8 mouse cellular contexts compared by ENCODE assay signal in genomic region chr15:82353078-82353744, GRCm38 (mm10). TPM values are rescaled to one million over a fixed set of nuclear protein-coding genes. Genes with fewer than 3 reads are reported as not detected.
DNase-seq lines count a peak whose midpoint lies in the region; ATAC-seq and TF ChIP-seq lines count a peak whose summit lies in the region.

No protein-coding gene starts in this region.

- H3K4me3 ChIP-seq in embryonic fibroblast, embryonic 13.5 days (ENCODE audit: insufficient read depth, low read length), result peak overlapping the region; percentile 72
- H3K4me3 ChIP-seq in limb, embryonic 11.5 days (ENCODE audit: low read depth, low read length), result peak overlapping the region; percentile 70
- peak overlapping the region; percentile 74 for H3K4me3 ChIP-seq in small intestine, adult 2 months (ENCODE audit: low read depth, low read length)

- WGBS in limb, embryonic 11.5 days, result 36% methylated on average over 14 of the region's 14 CpGs
- WGBS in small intestine, adult 2 months, result 5% methylated on average over 14 of the region's 14 CpGs

- H3K9ac ChIP-seq in limb, embryonic 11.5 days (ENCODE audit: low read length), result peak overlapping the region; percentile 86

- H3K9me3 ChIP-seq in limb, embryonic 11.5 days (ENCODE audit: control insufficient read depth, low read length), result no peaks in the 10 kb centered on the region

- ATAC-seq in limb, embryonic 11.5 days (ENCODE audit: insufficient number of reproducible peaks, low FRiP score, low TSS enrichment, low read depth), result no peak

- TF ChIP-seq POLR2A in embryonic fibroblast, embryonic 13.5 days (IDR thresholded peaks at IDR 0.05; ENCODE audit: low read depth, low read length), result peak; percentile 21; the same call in 1 of the 2 replicates
- 0 out of 2 replicates have a peak, but pooled peaks have one; percentile 15 for TF ChIP-seq POLR2A in small intestine, adult 2 months (IDR thresholded peaks at IDR 0.05; ENCODE audit: low read depth, low read length)

- H3K27me3 ChIP-seq in limb, embryonic 11.5 days (ENCODE audit: control insufficient read depth, insufficient read depth, low read length), result no peaks in the 10 kb centered on the region
- H3K27me3 ChIP-seq in small intestine, adult 2 months (ENCODE audit: control insufficient read depth, insufficient read depth, low read length), result no peaks in the 10 kb centered on the region

- H3K27ac ChIP-seq in embryonic fibroblast, embryonic 13.5 days (ENCODE audit: insufficient read depth, low read length), result no peak overlapping the region
- H3K27ac ChIP-seq in limb, embryonic 11.5 days (replicated peaks; ENCODE audit: low read depth, low read length), result no peak overlapping the region
- peak overlapping the region; percentile 68 for H3K27ac ChIP-seq in small intestine, adult 2 months (ENCODE audit: insufficient read depth, low read depth, low read length)

- peak overlapping the region; percentile 67 for H3K4me2 ChIP-seq in limb, embryonic 11.5 days (ENCODE audit: low read depth, severe bottlenecking)

- no peak for TF ChIP-seq CTCF in embryonic fibroblast, embryonic 13.5 days (IDR thresholded peaks at IDR 0.05; ENCODE audit: borderline replicate concordance, insufficient read depth, low read length)
- no peak for TF ChIP-seq CTCF in small intestine, adult 2 months (IDR thresholded peaks at IDR 0.05; ENCODE audit: extremely low read depth, insufficient read length, insufficient replicate concordance, low read depth, low read length)

- peak; percentile 34 for DNase-seq in adrenal gland, postnatal 14 days
- no peak for DNase-seq in adrenal gland, adult 8-10 months
- DNase-seq in 3T3-L1 (ENCODE audit: low read depth, low spot score), result peak; percentile 16
- no peak for DNase-seq in limb, embryonic 11.5 days (ENCODE audit: low spot score)
- no peak for DNase-seq in yolk sac, embryonic 10.5 days (ENCODE audit: low spot score)
- no peak for DNase-seq in embryo, embryonic 10 days (ENCODE audit: low spot score)

- peaks cover 12% of the 10 kb centered on the region; the same call in 1 of the 2 replicates for H3K36me3 ChIP-seq in limb, embryonic 11.5 days (ENCODE audit: control insufficient read depth, insufficient read depth, low read length)
- H3K36me3 ChIP-seq in small intestine, adult 2 months (ENCODE audit: control insufficient read depth, insufficient read depth, low read length), result peaks cover 27% of the 10 kb centered on the region

- H3K4me1 ChIP-seq in embryonic fibroblast, embryonic 13.5 days (ENCODE audit: control insufficient read depth, insufficient read depth, low read length), result no peaks in the 10 kb centered on the region
- H3K4me1 ChIP-seq in limb, embryonic 11.5 days (ENCODE audit: control insufficient read depth, insufficient read depth, low read length), result no peaks in the 10 kb centered on the region
- peaks cover 19% of the 10 kb centered on the region for H3K4me1 ChIP-seq in small intestine, adult 2 months (ENCODE audit: control insufficient read depth, insufficient read depth, insufficient read length, low read length)

RNA-seq across cellular contexts. Expression of gene Ndufa6, which starts 0.9 kb away (rescaled TPM):
- 659 and 675 TPM in 2 replicates for total RNA-seq in adrenal gland, postnatal 14 days (2021)
- total RNA-seq in adrenal gland, adult 8-10 months (2022), result 100 to 1,000 TPM; 293 to 470 (median 376) TPM
- 154 and 171 TPM in 2 replicates for polyA plus RNA-seq in embryonic fibroblast, embryonic 13.5 days (2011; ENCODE audit: insufficient read length, low read depth, missing spikeins)
- 276 and 278 TPM in 2 replicates for polyA plus RNA-seq in limb, embryonic 11.5 days (2014; fragmentation: Nextera tagmentation; extraction: Ambion mirVana)
- 410 and 669 TPM in 2 replicates for polyA plus RNA-seq in small intestine, adult 2 months (2012; rRNA removed)

RNA-seq across cellular contexts. Expression of gene Smdt1, which starts 14.5 kb away (rescaled TPM):
- total RNA-seq in adrenal gland, postnatal 14 days (2021), result 177 and 179 TPM in 2 replicates
- 100 to 1,000 TPM; 137 to 205 (median 157) TPM for total RNA-seq in adrenal gland, adult 8-10 months (2022)
- polyA plus RNA-seq in embryonic fibroblast, embryonic 13.5 days (2011; ENCODE audit: insufficient read length, low read depth, missing spikeins), result 99.2 and 103 TPM in 2 replicates
- polyA plus RNA-seq in limb, embryonic 11.5 days (2014; fragmentation: Nextera tagmentation; extraction: Ambion mirVana), result 220 and 233 TPM in 2 replicates
- 200 and 394 TPM in 2 replicates for polyA plus RNA-seq in small intestine, adult 2 months (2012; rRNA removed)

RNA-seq across cellular contexts. Expression of gene Pheta2, which starts 14.5 kb away (rescaled TPM):
- total RNA-seq in adrenal gland, postnatal 14 days (2021), result 1.8 and 2.1 TPM in 2 replicates
- total RNA-seq in adrenal gland, adult 8-10 months (2022), result 1 to 10 TPM in 2 of 4 experiments, under 1 TPM in 2; 0.74 to 2.0 (median 1.4) TPM
- 3.1 and 8.1 TPM in 2 replicates for polyA plus RNA-seq in embryonic fibroblast, embryonic 13.5 days (2011; ENCODE audit: insufficient read length, low read depth, missing spikeins)
- 6.0 and 7.0 TPM in 2 replicates for polyA plus RNA-seq in limb, embryonic 11.5 days (2014; fragmentation: Nextera tagmentation; extraction: Ambion mirVana)
- polyA plus RNA-seq in small intestine, adult 2 months (2012; rRNA removed), result 0.42 and 0.56 TPM in 2 replicates

RNA-seq across cellular contexts. Expression of gene Naga, which starts 14.5 kb away (rescaled TPM):
- total RNA-seq in adrenal gland, postnatal 14 days (2021), result 59.5 and 62.1 TPM in 2 replicates
- total RNA-seq in adrenal gland, adult 8-10 months (2022), result 10 to 100 TPM; 68.6 to 89.3 (median 77.9) TPM
- 42.6 and 42.8 TPM in 2 replicates for polyA plus RNA-seq in embryonic fibroblast, embryonic 13.5 days (2011; ENCODE audit: insufficient read length, low read depth, missing spikeins)
- polyA plus RNA-seq in limb, embryonic 11.5 days (2014; fragmentation: Nextera tagmentation; extraction: Ambion mirVana), result 25.8 and 29.7 TPM in 2 replicates
- polyA plus RNA-seq in small intestine, adult 2 months (2012; rRNA removed), result 83.2 and 196 TPM in 2 replicates

RNA-seq across cellular contexts. Expression of gene Cyp2d22, which starts 26.8 kb away (rescaled TPM):
- 37.0 and 37.9 TPM in 2 replicates for total RNA-seq in adrenal gland, postnatal 14 days (2021)
- 10 to 100 TPM; 42.2 to 46.6 (median 45.6) TPM for total RNA-seq in adrenal gland, adult 8-10 months (2022)
- polyA plus RNA-seq in embryonic fibroblast, embryonic 13.5 days (2011; ENCODE audit: insufficient read length, low read depth, missing spikeins), result 4.4 and 4.9 TPM in 2 replicates
- 1.6 and 1.7 TPM in 2 replicates for polyA plus RNA-seq in limb, embryonic 11.5 days (2014; fragmentation: Nextera tagmentation; extraction: Ambion mirVana)
- polyA plus RNA-seq in small intestine, adult 2 months (2012; rRNA removed), result 18.5 and 67.5 TPM in 2 replicates

Comparison
In these comparisons a context has a peak if more than half of its experiments do, and no peak if none do; other contexts are left out.
1. DNase-seq: peak in adrenal gland, postnatal 14 days (single experiment) and 3T3-L1 (single experiment); none in adrenal gland, adult 8-10 months (single experiment), limb, embryonic 11.5 days (single experiment), yolk sac, embryonic 10.5 days (single experiment) and embryo, embryonic 10 days (single experiment).
2. Peak in every context shown above with its lines, with median percentiles within 50 percentile points of each other: H3K4me3 ChIP-seq.